Mouse (Mus musculus): ENCODE measurements around the gene Efna3.

The Efna3 gene

DNA sequence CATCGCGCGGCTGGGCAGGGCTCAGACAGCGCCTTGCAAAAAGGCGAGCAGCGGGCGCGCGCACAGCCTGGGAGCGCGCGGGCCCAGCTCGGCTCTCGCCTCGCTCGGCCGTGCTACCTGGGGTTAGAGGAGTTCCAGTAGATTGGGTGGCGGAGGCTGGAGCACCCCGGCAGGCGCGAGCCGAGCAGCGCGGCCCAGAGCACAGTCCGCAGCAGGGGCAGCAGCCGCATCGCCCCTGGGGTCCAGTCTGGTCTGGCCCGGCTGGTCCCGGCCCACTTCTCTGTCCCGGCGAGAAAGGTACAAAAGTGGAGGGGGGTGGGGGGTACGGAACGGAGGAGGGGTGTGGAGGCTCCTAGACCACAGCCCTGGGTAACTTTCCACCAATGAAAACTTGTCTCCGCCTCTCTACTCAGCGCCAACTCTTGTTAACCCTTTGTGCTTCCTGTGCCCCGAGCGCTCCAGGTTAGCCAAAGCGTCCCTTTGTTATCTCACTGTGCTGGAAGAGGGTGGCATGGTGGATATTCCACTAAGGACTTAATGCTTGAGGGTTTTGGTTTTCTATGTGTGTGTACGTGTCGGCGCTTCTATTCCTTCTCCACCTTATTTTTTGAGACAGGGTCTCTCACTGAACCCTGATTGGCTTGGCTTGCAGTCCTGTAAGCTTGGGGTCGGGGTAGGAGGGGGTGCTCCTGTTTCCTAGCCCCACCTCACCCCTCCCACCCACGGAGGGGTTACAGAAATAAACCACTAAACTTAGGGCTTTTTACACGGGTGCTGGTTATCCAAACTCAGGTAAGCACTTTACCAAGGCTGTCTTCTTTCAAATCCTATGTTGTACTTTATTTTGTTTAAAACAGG lies 15.2 kb upstream of the Efna3 start, which contains the start of gene Efna4:
Gene Efna4, minus strand, starts transcription at position 308 of the 858 bp plus-strand sequence.
- DNase-seq (ENCODE audit: low spot score), result peak; percentile 87

DNA sequence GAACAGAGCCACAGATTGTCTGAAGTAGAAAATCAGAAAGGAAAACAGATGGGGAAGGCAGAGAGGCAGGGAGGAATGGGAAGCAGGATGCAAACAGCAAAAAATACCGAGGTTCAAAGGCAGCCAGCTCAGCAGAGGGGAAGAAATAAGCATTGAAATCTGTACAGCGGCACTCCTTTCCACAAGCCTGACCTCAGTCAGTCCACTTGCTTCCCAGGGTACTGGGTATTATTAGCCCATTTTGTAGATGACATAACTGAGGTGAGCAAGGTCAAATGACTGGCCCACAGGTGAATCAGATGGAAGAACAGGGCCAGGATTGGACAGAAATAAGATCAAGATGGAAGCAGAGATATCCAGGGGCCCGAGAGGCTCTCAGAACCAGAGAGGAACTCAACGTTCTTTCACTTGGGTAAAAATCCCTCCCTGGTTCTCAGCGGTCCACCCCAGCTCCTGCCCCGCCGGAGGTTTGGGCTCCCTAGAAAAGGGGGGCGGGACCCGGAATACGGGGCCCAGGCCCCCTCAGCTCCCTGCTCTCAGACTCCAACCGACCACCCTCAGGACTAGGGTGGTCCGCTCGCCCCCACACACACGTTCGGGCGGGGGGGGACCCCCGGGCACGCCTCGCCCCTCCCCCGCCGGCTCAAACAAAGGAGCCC lies 14.4 kb upstream of the Efna3 start:
- DNase-seq (ENCODE audit: low spot score), result peak; percentile 37

DNA sequence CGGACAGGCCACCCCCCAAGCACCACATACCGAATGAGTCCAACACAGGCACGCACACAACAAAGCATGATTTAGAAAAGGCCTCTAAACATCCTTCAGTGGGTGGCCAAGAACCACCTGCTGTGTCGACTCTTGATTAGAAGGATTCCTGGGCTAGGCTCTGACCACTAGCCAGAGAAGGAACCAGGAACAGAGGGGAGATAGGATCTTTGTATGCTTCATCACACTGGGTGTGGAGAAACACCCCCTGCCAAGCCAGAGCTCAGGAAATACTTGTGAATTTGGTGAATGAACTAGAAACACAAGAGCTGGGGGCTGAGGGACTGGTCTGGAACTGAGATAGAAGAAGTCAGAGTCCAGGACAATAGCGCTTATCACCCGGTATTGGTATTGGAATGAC lies 13.8 kb upstream of the Efna3 start:
- DNase-seq (ENCODE audit: low spot score), result no peak

DNA sequence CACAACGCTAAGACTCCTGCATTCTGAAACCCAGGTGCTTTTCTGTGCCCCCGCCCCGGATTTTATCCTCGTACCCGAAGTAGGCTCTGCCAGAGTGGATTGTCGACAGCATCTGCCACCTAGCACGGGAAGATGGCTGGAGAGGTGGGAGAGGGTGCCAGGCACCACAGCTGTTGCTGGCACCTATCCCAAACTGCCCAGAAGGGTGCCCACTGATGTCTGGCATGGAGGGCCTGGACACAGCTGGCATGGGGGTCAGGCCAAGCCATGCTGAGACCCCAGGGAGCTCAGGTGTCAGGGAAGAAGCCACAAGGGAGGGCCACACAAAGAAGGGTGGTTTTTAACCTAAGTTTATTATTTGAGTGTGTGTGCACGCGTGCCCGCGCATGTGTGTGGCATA lies 10.3 kb upstream of the Efna3 start:
- no peak for DNase-seq (ENCODE audit: low spot score)

DNA sequence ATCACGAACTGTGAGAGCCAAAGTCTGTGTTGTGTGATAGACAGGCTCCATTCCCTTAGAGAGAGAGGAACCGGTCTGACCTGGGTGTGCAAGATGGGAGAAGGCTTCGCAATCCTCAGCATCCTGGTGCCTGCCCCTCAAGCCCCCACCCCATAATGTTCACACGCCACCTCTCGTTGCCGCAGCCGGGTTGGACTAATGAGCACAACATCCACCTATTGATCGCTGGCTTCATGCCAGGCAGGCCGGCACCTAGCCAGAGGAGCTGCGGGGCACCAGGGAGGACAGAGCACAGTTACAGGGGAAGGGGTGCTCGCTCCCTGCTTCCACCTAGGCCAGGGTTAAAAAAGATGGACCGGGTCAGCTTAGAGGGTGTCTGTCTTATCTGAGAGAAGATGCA lies 9.7 kb upstream of the Efna3 start:
- no peak for DNase-seq (ENCODE audit: low spot score)

DNA sequence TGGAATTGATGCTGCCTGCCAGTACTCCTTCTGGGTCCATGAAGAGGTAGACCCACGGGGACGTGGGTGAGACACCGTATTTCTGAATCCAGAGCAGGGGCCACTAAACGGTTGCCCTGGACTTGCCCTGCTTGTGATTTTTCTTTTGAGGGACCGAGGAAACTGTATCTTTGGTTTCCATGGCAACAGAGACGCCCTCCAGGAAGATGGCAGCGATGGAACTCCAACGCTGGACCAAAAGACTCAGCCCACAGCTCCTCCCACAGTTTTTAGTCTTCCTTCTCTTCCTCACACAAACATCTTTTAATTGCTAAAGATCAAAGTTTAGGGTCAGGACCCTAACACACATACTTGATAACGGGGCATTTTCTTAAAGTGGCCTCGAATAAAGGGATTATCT lies 9.2 kb upstream of the Efna3 start:
- DNase-seq (ENCODE audit: low spot score), result no peak

DNA sequence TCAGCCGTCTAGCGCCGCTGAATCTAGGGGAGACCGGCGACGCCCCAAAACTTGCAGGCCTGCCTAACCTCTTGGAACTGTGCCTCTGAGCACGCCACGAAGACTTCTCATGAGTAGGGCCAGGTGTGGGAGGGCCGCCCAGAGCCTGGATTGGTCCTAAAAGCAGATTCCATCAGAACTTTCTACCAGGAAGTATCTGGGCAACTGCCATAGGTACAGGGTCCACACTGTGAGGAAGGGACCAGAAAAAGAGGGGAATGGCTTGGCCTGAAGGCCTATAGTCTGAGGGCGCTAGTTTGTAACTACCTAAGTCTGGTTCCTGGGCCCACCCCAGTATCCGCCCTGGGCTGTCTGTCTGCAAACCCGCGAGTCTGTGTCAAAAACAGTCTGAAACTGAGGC lies 8.8 kb upstream of the Efna3 start:
- no peak for DNase-seq (ENCODE audit: low spot score)

DNA sequence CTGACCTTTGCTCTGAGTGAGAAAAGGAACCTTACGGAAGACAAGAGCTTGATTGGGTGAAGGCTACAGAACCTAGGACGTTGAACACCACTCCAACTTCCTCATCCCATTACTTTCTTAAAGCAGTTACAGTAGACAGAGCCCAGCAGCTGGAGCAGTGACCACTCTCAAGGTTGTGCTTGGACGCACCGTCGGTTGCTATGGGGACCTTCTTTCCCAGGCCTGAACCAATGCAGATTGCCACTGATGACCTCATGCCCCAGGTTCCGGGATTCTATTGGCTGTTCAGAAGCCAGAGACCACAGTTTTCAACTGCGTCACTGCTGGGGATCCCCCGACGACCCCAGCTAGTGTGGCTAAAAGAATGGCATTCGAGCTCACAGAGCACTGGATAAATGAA lies 8.2 kb upstream of the Efna3 start:
- peak; percentile 77 for DNase-seq (ENCODE audit: low spot score)

DNA sequence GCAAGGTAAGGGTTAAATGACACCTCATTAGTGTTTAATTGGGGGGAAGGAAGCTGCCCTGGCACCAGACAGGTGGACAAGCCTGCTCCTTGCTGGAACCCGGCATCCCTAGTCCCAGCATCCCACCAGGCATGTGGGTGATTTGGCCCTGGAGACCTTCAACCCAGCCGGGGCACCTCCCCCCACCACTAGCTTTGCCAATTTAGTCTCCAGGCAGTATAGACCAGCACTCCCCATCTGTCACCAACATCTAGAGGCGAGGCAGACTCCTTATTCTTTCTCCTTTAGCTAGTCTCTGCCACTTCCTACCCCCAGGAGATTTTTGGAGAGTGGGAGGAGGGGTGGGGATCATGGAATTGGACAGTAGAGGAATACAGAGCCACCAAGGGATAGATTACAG lies 7.6 kb upstream of the Efna3 start:
- DNase-seq (ENCODE audit: low spot score), result no peak

DNA sequence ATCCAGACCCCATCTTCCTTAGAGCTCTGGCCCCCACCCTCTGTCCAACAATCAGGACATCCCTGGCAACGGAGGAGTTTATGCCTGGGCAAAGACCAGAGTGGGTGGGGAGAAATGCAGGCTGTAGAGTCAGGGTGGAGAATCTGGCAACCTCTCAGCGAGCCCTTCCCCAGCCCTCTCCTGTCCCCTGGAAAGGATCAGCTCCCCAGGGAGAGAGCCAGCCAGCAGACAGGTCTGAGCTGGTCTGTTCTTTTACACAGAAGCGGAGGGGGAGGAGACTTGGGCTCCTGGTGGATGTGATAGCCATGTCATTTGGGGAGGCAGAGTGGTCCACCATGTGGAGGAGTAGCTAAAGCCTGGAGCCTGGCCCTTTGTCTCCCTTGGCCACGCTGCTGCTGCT lies 5.9 kb upstream of the Efna3 start:
- peak; percentile 46 for DNase-seq (ENCODE audit: low spot score)

DNA sequence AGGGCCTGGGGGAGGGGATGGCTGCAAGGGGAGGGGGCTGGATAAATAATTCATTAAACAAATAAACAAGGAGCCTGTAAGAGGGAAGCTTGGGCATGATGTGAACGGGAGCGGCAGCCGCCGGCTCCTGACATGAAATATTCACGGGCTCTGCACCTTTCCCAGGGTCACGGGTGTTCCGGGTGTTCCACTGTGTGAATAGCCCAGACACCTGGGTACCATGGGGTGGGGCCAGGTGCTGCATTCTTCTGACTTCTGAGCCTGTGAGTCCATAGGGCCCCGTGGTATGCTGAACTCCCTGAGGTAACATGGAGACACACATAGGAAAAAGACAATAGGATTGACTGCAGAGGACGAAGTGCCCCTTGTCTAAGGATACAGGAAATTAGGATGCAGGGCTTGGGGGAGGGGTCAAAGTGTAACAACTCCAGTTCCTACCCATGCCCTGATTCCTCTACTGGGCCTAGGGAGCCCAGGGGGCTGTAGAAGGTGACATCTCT lies 4.7 kb upstream of the Efna3 start:
- DNase-seq (ENCODE audit: low spot score), result no peak

DNA sequence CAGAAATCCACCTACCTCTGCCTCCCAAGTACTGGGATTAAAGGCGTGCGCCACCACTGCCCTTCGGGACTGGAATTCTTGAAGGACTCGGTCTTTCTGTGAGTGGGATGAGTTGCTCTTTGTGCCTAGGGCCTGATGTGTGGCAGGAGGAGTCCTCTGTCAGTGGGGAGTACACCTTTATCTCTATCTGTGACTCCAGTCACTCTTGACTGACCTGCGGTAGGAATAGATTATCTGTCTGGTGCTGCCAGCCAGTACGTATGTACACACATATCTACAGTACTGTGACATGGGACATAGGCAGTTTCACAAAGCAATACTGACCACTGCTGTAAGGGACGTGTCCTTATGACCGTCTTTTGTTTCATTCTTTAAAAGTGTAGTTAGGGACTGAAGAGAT lies 3.1 kb upstream of the Efna3 start:
- DNase-seq (ENCODE audit: low spot score), result no peak

DNA sequence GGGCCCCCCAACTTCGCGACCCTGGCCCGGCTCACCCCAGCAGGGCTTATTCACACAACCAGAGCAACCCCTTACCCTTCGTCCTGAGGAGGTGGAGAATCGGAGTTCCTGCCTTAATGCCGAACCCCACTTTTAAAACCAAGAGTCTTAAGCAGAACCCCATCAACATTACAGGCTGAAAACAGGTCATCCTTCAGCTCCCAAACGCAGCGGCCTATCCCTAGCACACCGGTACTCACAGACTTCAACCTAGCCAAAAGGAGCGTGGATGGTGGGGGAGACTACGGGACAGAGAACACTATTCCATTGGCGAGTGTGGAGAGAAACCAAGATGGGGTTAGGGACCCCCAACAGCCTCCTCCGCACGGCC lies 649 bp downstream of the Efna3 start:
- DNase-seq (ENCODE audit: low spot score), result no peak

DNA sequence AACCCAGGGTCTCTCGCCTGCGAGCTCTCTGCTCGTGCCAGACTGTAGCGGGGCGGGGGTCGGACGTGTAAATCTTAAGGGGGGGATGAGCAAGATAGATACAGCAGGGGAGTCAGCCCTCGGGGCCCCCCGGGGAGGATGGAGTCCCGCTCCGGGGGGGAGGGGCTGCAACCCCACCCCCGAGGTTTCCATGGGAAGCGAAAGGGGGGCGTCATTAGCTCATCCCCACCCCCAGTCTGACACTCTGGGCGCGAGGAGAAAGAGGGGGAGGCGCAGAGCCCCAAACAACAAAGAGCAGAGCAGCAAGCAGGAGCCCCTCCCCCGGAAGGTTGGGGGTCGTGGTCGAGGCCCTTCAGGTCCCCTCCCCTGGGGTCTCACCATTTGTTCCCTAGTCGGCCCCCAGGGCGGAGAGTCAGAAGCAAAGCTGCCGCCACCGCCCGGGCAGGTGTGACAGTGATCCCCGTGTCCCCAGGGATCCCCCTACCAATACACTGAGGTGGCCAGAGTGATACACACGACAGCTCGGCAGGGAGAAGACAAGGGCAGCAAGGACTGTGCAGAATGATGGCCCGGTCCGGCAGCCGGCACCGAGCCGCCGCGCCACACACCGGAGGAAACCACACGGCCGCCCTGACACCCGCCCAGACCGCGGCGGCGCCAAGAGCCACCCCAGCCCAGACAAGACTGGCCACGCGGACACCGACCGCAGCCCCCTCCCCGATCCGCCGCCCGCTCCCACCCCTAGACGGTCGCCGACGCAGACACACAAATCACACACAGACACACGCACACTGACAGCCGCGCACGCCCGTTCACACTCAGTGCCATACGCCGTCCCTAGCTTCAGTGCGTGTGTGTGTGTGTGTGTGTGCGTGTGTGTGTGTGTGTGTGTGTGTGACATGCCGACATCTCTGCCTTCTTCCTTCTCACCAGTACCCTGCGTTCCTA lies 1.3 kb downstream of the Efna3 start:
- DNase-seq (ENCODE audit: low spot score), result peak; percentile 54

DNA sequence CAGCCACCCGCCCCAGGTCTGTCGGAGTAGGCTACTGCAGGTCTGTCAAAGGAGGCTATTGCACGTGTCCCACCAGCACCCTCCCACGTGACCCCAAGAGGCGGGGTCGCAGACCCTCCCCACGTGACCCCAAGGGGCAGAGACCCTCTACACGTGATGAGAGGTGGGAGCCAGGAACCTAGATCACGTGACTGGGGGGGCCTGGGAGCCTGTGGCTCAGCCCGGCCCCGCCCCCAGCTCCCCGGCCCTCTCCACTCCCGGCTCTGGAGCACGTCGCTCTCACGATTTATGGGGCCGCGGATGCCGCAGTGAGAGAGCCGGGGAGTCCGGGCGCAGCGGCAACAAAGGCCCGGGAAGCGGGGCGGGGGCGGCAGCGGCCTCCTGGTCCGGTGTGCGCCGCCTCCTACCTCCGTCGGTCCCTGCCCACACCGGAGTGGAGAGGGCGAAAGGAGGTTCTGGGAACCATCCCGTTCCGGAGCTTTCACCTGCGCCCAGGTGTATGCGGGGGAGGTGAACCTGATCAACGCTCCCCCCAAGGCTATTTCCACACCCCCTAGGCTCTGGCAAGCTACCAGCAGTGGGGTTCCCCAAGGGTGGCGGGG lies 2.1 kb downstream of the Efna3 start:
- DNase-seq (ENCODE audit: low spot score), result peak; percentile 80

DNA sequence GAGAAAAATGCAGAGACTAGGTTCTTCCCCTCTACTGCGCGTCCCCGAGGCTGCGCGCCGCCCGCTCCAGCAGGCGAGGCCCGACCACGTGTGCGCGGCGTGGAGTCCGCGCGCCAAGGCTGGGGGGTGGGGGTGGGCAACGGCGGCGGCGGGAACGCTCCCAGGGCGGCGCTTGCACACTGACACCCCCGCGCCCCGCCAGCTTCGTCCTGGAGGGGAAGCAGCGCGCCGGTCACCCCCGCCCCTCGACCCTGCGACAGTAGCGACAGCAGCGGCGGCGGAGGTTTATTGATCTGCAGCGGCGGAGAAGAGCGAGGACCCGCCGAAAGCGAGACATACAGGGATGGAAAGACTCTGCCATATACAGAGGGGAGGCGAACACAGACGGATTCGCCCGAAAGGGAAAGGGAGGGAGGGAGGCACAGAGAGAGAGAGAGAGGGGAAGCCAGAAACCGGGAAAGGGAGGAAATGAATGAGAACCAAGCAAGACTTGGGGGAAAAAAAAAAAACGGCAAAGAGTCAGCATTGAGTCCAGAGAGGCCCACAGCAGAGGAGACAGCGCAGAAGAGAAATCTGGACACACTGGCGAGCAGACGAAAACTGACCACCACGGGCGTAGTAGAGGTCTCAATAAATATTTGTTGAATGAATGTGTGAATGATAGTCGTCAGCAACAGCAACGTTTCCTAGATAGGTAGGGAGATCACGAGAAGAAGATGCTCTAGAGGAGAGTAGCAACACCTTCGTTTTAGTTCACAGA lies 3.0 kb downstream of the Efna3 start:
- no peak for DNase-seq (ENCODE audit: low spot score)

DNA sequence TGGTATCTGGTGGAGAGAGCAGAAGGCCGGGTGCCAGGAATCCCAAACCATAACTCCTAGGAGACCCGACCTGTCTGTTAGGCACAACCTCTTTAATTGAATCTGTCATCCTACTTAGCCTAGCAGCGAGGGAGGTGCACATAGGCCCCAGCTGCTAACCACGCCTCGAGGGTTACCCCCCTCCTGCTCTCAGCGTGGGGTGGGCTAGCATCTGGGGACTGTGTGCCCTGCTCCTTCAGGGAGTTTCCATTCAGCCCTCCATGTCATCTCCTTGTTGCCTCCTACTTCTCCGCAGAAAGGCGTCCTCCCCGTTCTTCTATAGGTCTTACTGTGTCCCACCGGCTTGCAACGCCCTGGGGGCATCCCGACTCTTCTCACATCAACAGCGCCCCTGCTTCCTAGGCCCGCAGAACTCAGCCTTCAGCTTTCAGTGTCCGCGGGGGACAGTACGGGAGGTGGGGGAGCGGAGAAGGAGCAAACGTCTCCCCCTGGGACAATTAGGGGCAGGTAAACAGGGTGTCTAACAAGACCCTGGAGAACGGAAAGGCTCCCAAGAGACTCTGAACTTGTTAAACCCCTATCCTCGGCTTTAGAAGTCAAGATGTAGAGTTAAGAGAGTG lies 3.7 kb downstream of the Efna3 start:
- DNase-seq (ENCODE audit: low spot score), result no peak

DNA sequence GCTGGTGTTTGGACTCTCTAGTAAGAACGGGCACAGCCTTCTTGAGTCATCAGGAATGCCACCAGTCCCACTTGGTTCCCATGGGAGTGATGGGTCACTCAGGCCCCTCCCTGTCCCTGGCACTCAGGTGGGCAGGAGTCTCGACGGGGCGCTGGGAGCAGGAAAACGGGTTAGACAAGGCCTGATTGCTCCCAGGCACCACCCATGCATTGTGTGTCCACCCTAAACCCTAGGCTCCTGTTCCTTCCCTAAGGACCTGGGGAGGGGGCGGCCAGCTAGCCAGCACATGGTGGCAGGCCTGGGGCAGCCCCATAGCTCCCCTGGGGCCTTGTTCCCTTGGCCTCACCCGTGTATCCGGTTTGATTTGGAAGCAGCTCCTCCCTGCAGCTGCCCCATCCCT lies 4.4 kb downstream of the Efna3 start:
- DNase-seq (ENCODE audit: low spot score), result no peak

DNA sequence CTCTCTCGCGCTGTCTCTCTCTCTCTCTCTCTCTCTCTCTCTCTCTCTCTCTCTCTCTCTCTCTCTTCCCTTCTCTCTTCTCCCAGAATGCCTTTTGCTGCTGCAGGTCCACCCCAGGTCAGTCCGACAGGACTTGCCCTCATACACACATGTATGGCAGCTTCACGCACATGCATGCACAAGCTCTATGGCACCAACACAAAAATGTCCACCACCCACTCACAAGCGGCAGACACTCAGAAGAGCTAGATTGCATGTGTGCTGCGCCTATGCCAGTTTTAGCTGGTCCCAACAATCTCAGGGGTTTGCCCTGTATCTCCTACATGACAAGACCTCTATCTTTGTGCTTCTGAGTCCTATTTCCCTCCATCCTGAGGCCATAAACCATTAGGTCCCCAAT lies 5.5 kb downstream of the Efna3 start:
- DNase-seq (ENCODE audit: low spot score), result no peak

DNA sequence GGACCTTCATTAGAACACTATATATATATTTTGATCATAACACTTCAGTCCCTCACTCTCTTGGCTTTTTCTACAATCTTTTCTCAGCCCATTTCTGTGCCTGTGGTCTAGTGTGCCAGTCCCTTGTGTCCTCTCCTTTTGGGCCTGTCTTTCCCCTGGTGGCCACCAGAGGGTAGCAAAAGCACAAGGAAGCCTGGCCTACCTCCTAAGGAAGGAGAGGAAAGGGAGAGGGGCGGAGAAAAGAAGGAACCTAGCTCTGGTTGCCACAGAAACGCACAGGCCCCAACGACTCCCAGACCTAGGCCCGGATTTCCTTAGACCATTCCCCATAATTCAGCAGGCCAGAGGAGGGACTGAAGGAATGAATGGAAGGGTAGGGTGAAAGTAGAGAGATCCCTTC lies 5.9 kb downstream of the Efna3 start:
- peak; percentile 95 for DNase-seq (ENCODE audit: low spot score)
